Mouse (Mus musculus) ES-E14 (cell line): ENCODE measurements around the gene Spdye4c. TPM values are rescaled to one million over a fixed set of nuclear protein-coding genes. Genes with fewer than 3 reads are reported as not detected.

Source experiments
- DNase-seq: peaks from one replicate; pipeline ENCODE4 v3.0.0-alpha.2; 2013; ENCODE audit warnings: low read depth, low spot score
- H3K27ac ChIP-seq: 2 replicates; pipeline ENCODE4 v1.5.1; 2012; ENCODE audit warnings: low read depth, mild to moderate bottlenecking, low read length, moderate library complexity, mixed read lengths; ENCODE audit not compliant: poor library complexity, insufficient read depth, severe bottlenecking
- H3K36me3 ChIP-seq: 2 replicates; pipeline ENCODE4 v1.6.1; 2012; ENCODE audit warnings: mild to moderate bottlenecking, low read length, moderate library complexity, mixed read lengths; ENCODE audit not compliant: control insufficient read depth, poor library complexity, insufficient read depth, severe bottlenecking
- H3K4me1 ChIP-seq, 2 experiments: fragments of 150-350 bp in 1 of 2; sonication (generic) in 1 of 2; 2 replicates each; pipeline ENCODE4 v1.6.1; 2012; ENCODE audit warnings: low read length in 2 of 2, mild to moderate bottlenecking in 1 of 2, mixed read lengths in 1 of 2; ENCODE audit not compliant: control insufficient read depth in 2 of 2, insufficient read depth in 2 of 2, poor library complexity in 1 of 2
- H3K4me3 ChIP-seq, 2 experiments: fragments of 150-350 bp in 1 of 2; sonication (generic) in 1 of 2; 2 replicates each; pipeline ENCODE4 v1.5.1; 2012; ENCODE audit warnings: low read length in 2 of 2, low read depth in 1 of 2, mild to moderate bottlenecking in 1 of 2, mixed read lengths in 1 of 2; ENCODE audit not compliant: insufficient read depth in 1 of 2, poor library complexity in 1 of 2, severe bottlenecking in 1 of 2
- H3K9ac ChIP-seq: 2 replicates; pipeline ENCODE4 v1.6.1; 2012; ENCODE audit warnings: low read depth, mild to moderate bottlenecking, low read length, mixed read lengths; ENCODE audit not compliant: poor library complexity, insufficient read depth, severe bottlenecking
- H3K9me3 ChIP-seq: fragments of 150-350 bp; sonication (generic); 2 replicates; pipeline ENCODE4 v1.6.1; 2012; ENCODE audit warnings: low read depth, mild to moderate bottlenecking, low read length; ENCODE audit not compliant: control insufficient read depth, insufficient read depth
- CHD2 ChIP-seq: IDR thresholded peaks from 2 replicates; pipeline ENCODE4 v1.6.1; 2014; ENCODE audit warnings: mild to moderate bottlenecking, low read depth, low read length, inconsistent platforms
- HCFC1 ChIP-seq: IDR thresholded peaks from 2 replicates; pipeline ENCODE4 v1.6.1; 2012; ENCODE audit warnings: low read length, inconsistent platforms, borderline replicate concordance; ENCODE audit not compliant: insufficient read depth
- MAFK ChIP-seq: IDR thresholded peaks from 2 replicates; pipeline ENCODE4 v1.6.1; 2014; ENCODE audit warnings: mild to moderate bottlenecking, low read depth, low read length, inconsistent platforms; ENCODE audit not compliant: insufficient read depth
- ZC3H11A ChIP-seq: IDR thresholded peaks from 2 replicates; pipeline ENCODE4 v1.6.1; 2012; ENCODE audit warnings: low read depth, mild to moderate bottlenecking, inconsistent platforms, low read length, borderline replicate concordance
- ZNF384 ChIP-seq: IDR thresholded peaks from 2 replicates; pipeline ENCODE4 v1.6.1; 2012; ENCODE audit warnings: low read depth, low read length, inconsistent platforms
- in situ Hi-C, 2 experiments: fragments of 600-800 bp; cut with MboI; formaldehyde crosslinking; loops; one replicate each; pipeline ENCODE4 v1.15.1; 2025; ENCODE audit warnings: low sequenced_read_pairs in 2 of 2, inconsistent platforms in 1 of 2; ENCODE audit not compliant: unreplicated experiment in 2 of 2
- total RNA-seq: library from RNA; depleted of rRNA; stranded (reverse); fragments of 300-350 nt; gene quantifications from 2 replicates; pipeline ENCODE4 v1.2.3, GENCODE M21; 2012

The Spdye4c gene
- total RNA-seq, 1 experiment = not detected

DNA sequence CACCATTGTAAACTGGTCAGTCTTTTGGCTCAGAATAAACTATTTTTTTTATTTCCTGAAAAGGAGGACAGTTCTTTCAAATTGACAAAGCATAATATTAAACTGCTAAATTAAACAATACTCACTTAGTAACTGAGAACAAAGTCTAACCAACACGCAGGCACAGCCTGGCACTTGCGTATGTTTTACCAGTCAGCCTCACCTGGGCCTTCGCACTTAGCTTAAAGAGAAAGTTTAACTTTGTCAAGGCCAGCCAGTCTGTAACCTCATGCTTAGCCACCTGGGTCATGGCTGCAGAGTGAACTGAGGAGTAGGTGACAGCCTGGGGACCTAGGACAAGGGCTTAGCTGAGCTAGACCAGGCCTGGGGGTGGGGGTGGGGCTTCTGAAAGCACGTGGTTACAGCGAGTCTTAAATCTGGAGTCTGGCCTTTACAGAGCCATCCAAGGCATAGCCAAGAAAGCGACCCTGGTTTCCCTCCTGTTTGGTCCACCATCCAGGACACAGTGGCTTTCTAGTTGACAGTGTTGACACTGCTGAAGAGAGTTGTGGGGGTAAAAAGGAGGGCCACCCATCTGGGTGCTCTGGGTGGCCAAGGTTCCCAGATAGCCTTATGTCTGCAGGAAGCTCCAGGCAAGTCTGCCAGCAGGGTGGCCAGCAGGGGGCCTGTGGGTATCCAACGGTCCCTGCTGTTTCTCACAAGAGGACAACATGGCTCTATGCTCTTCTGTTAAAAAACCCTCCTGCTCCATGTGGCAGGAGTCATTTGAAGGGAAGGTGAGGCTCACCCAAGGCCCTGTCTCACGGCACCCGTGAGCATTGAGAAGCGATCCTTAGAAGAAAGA is 24.5 kb upstream of the Spdye4c start:
- in situ Hi-C loops = no loop called here
- Histone ChIP-seq H3K9me3 (no peaks in the 10 kb centered on the region), H3K4me3 (no peak overlapping the region), H3K36me3 (no peaks in the 10 kb centered on the region), H3K27ac (no peak overlapping the region), H3K9ac (no peak overlapping the region), H3K4me1 (peaks cover 2 to 5% of the 10 kb centered on the region in 2 experiments; a peak in 2 of 4 replicates)
- no peak for DNase-seq
- TF ChIP-seq CHD2 = no peak
- TF ChIP-seq ZC3H11A = no peak
- no peak for TF ChIP-seq MAFK
- TF ChIP-seq ZNF384 = no peak
- TF ChIP-seq HCFC1 = no peak

DNA sequence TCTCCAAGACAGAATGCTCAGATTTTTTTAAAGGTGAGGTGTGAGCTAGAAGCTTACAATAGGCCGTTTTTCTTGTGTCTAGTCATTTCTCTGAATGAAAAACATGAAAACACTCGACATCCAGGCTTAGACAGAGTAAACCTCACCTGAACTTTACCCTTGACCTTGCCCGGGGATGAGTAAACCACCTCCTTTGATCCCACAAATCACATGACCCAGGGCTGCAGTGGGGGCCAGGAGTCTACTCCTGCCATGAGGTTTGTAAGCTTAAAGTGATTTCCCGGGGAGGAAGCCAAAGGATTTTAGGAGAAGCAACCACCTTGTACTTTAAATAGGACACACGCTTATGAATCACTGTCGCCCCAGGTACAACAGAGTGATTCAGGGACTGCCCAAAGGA is 23.0 kb upstream of the Spdye4c start:
- TF ChIP-seq ZNF384 (no peak), HCFC1 (no peak), MAFK (no peak), ZC3H11A (no peak), CHD2 (no peak)
- Histone ChIP-seq H3K9me3 (no peaks in the 10 kb centered on the region), H3K9ac (no peak overlapping the region), H3K4me1 (peaks cover 2 to 5% of the 10 kb centered on the region in 2 experiments; a peak in 2 of 4 replicates), H3K4me3 (no peak overlapping the region), H3K36me3 (no peaks in the 10 kb centered on the region), H3K27ac (no peak overlapping the region)
- no peak for DNase-seq
- in situ Hi-C loops = no loop called here

DNA sequence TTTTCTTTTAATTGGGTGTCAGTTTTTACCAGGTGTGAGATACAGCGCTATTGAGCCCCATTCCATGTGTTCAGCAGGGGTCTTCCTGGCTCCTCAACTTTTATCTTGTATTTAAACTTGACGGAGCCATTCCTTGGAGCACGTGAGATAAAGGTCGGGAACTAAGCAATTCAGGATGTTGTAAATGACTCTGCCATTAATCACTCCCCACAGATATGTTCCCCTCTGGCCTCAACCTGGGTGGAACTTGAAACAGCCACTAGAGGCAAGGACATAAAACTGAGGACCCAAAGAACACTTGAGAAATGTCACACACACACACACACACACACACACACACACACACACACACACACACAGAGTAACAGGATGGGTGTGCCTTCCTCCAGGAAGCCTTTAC is 22.5 kb upstream of the Spdye4c start:
- no peak for DNase-seq
- no peak overlapping the region for H3K9ac ChIP-seq
- in situ Hi-C loops = no loop called here
- no peak overlapping the region for H3K27ac ChIP-seq
- no peaks in the 10 kb centered on the region for H3K9me3 ChIP-seq
- TF ChIP-seq MAFK = no peak
- no peaks in the 10 kb centered on the region for H3K36me3 ChIP-seq
- H3K4me1 ChIP-seq = peaks cover 2 to 5% of the 10 kb centered on the region in 2 experiments; a peak in 2 of 4 replicates
- no peak overlapping the region for H3K4me3 ChIP-seq

- TF ChIP-seq ZC3H11A (no peak), MAFK (no peak), ZNF384 (no peak), HCFC1 (no peak), CHD2 (no peak)
- Histone ChIP-seq H3K9ac (no peak overlapping the region), H3K9me3 (no peaks in the 10 kb centered on the region), H3K27ac (no peak overlapping the region), H3K4me1 (peaks cover 1 to 2% of the 10 kb centered on the region in 2 experiments; a peak in 1 of 4 replicates), H3K36me3 (no peaks in the 10 kb centered on the region), H3K4me3 (no peak overlapping the region)
- DNase-seq = no peak
- in situ Hi-C loops = no loop called here
Observed at GRCm38 (mm10) chr2:128571001-128571400, 20.0 kb upstream of the Spdye4c start.
